Mouse (Mus musculus): Measurements from ENCODE around the gene Hacl1. TPM values are rescaled to one million over a fixed set of nuclear protein-coding genes. Genes with fewer than 3 reads are reported as not detected.

The Hacl1 gene
- 1 to 10 TPM; 8.9 TPM for total RNA-seq (2021)
- long read RNA-seq, transcript Hacl1-201 (17 exons, 2,644 nt) = major isoform, 12 of 14 reads
- long read RNA-seq, partial matches to known transcripts = 0 of 14 reads
- long read RNA-seq, other reads (novel, unspliced or antisense) = 2 of 14 reads

DNA sequence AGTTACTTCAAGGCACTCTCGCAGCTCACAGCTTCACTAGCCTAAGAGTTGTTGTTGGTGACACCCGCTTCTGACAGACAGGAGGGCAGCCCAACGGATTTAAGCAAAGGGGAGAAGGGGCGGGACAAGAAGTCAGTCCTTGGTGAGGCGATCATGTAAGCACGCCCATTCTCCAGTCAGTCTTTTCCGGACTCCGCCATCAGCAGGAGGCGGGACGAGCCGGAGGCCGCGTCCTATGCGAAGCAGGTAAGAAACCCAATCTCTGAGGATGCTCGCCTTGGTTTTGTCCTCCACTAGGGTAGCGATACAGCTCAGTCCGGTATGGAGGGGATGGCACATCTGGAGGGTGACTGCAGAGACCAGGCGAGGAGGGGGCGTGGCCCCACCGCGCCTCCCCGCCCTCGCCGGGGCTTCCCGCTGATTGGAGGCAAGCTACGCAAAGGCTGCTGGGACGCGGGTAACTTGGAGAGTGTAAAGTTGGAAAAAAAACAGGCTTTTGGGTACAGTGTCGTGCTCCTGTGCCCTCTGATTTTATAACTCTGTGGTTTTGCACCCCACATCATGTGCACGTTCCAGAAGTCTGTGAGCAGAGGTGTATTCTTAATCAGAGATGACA, at the start of gene Hacl1, which contains the start of gene Btd:
Gene Hacl1 (minus strand): TSS at position 397 of the 616 bp plus-strand sequence.
Gene Btd (plus strand): TSS at position 139 of the 616 bp plus-strand sequence.
- DNase-seq (ENCODE audit: low spot score in 2 of 2) = peak; percentile 83 to 86

GRCm38 (mm10) chr14:31686231-31686630, 45.1 kb upstream of the Hacl1 start:
- no peak for DNase-seq (ENCODE audit: low spot score in 2 of 2)

DNA sequence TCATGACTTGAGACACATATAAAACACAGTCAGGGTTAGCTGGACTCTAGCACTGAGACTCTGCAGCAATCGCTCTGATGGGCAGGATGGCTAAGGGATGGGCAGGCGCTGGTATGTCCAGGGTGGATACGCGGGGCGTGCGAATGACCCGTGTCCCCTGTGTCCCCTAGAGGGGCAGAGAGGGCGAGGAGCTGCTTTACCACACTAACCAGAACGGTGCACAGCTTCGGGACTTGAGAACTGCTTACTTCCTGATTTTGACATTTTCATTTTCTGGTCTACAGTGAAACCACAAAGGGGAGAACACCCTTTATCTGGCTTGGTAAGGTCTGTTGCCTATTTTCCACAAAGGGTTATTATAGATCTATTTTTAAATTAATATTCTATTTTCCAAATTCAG, 44.6 kb upstream of the Hacl1 start:
- DNase-seq (ENCODE audit: low spot score in 2 of 2) = no peak

DNA sequence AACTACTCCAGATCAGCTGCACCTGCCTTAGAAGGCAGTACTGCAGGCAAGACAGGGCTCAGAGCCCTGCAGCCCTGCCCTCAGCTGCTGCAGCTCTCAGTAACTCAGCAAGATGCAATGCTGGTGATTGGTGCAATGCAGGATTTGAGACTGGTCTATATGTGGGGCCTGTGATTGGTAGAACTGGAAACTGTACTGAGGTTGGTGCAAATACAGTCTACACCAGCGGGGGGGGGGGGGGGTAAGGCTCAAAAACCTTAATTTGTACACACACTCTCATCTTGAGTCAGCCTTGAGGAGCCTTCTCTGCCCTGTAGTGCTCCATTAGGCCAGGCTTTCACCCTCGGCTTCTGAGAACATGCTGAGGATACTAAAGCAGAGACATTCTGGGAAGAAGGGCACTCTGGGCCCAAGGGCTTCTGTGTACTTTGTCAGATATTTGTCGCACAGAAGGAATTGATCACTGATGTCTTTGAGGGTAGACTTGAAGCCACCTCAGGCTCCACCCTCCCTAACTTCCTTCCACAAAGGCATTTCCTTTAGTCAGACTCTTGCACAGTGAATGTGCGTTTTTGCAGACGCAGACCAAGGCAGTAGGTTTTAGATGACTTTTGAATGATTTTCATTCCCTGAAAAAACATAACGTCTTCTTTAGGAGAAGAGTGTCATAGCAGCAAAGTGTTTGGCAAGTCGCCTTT, 43.4 kb upstream of the Hacl1 start:
- DNase-seq (ENCODE audit: low spot score in 2 of 2) = no peak

- DNase-seq (ENCODE audit: low spot score in 2 of 2) = no peak
Measured at GRCm38 (mm10) chr14:31683610-31684009, 42.5 kb upstream of the Hacl1 start.

DNA sequence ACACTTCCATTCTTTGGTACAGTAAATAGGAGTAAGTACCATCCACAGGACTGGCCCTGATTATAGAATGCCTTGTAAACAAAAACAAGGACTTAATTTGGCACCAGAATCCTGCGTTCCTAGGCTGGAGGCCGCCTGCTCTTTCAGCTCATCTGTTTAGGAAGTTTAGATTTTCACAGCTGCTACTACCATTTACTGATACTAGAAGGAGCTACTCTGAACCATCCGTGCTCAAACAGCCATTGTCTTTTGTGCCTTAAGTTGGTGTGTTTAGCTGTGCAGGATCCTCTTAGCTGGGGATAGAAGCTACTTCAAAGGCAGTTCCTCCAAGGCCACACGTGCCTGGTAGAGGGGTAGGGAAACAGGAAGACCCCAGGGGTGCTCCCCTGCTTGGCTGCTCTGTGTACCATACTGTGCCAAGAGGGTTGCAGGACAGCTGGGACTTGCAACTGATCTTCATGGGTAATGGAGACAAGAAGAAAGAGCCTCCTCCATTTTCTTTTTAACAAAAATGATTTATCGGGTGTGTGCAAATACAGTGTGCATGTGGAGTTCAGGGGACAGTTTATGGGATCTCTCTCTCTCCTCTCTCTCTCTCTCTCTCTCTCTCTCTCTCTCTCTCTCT, 41.0 kb upstream of the Hacl1 start:
- DNase-seq (ENCODE audit: low spot score in 2 of 2) = no peak

- no peak for DNase-seq (ENCODE audit: low spot score in 2 of 2)
Measured at GRCm38 (mm10) chr14:31681291-31681690, 40.2 kb upstream of the Hacl1 start.

GRCm38 (mm10) chr14:31680656-31681055, 39.6 kb upstream of the Hacl1 start:
- DNase-seq (ENCODE audit: low spot score in 2 of 2) = no peak

DNA sequence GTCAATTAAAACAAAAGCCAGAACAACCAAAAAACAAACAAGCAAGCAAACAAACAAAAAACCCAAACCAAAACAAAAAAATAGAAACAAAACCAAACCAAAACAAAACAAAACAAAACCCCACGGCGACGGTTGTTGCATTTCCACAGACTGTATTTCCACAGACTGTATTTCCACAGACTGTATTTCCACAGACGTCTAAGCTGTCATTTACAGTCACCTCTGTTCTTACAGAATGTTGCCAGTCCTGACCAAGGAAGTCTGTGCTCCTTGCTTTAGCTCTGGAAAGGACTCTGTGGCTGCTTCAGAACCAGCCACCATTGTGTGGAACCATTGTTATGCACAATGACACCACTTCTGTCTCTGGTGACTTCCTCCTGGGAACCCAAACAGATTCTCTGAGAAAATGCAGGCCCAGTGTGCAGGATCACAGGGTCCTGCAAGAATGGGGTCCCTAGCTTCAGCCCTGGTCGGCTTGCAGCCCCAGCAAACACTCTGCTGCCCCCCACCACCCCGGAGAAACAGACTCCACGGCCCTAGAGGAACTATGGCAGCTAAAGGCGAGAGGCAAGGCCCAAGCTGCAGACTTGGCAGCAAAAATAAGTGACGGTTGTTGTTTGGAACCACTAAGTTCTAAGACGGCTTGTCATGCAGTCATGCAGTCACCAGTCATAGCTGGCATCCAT, 30.7 kb upstream of the Hacl1 start:
- peak in 1 of 2 experiments; percentile 7 for DNase-seq (ENCODE audit: low spot score in 2 of 2)

DNA sequence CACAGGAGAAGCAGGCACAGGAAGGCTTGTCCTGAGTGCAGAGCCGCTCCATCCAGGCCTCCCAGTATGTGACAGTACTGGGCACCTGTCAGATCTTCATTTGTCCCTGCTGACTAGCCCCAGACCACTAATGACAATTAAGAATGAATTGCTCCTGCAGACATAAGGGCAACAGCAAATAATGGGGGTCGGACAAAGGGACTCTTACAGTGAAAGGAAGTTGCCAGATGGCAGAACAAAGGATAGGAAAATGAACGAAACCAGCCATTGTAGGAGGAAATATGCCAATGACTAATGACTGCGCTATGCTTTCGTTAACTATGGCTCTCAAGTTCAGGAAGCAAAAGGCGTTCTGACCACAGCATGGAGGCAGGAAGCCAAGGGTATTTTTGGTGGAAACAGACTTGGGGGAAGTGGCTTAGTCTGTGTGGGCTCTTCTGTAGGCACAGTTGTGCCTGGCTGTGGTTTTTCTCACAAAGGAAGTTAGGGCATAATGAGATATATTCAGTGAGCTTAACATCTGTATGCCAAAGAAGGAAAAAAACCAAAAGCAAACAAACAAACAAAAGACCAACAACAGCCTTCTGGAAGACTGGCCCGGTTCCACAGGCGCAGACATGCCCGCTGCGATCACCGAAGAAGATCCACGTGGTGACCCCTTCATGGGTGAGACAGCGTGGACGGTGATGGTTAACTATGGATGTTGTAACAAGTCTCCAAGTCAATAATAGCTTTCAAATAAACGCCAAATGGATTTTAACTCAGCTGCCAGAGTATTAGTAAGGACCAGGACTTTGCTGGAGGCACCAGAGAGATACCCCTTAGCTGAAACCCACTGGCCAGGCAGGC, 28.8 kb upstream of the Hacl1 start:
- DNase-seq (ENCODE audit: low spot score in 2 of 2) = peak in 1 of 2 experiments; percentile 52

- peak; percentile 61 to 66 for DNase-seq (ENCODE audit: low spot score in 2 of 2)
Measured at GRCm38 (mm10) chr14:31669161-31669611, 28.1 kb upstream of the Hacl1 start.

GRCm38 (mm10) chr14:31668326-31668725, 27.2 kb upstream of the Hacl1 start:
- DNase-seq (ENCODE audit: low spot score in 2 of 2) = no peak

- DNase-seq (ENCODE audit: low spot score in 2 of 2) = no peak
Measured at GRCm38 (mm10) chr14:31667741-31668140, 26.7 kb upstream of the Hacl1 start.

- no peak for DNase-seq (ENCODE audit: low spot score in 2 of 2)
Measured at GRCm38 (mm10) chr14:31666931-31667705, 26.0 kb upstream of the Hacl1 start.

- no peak for DNase-seq (ENCODE audit: low spot score in 2 of 2)
Measured at GRCm38 (mm10) chr14:31665566-31665940, 24.5 kb upstream of the Hacl1 start.

- DNase-seq (ENCODE audit: low spot score in 2 of 2) = no peak
Measured at GRCm38 (mm10) chr14:31664903-31665565, 23.9 kb upstream of the Hacl1 start.

DNA sequence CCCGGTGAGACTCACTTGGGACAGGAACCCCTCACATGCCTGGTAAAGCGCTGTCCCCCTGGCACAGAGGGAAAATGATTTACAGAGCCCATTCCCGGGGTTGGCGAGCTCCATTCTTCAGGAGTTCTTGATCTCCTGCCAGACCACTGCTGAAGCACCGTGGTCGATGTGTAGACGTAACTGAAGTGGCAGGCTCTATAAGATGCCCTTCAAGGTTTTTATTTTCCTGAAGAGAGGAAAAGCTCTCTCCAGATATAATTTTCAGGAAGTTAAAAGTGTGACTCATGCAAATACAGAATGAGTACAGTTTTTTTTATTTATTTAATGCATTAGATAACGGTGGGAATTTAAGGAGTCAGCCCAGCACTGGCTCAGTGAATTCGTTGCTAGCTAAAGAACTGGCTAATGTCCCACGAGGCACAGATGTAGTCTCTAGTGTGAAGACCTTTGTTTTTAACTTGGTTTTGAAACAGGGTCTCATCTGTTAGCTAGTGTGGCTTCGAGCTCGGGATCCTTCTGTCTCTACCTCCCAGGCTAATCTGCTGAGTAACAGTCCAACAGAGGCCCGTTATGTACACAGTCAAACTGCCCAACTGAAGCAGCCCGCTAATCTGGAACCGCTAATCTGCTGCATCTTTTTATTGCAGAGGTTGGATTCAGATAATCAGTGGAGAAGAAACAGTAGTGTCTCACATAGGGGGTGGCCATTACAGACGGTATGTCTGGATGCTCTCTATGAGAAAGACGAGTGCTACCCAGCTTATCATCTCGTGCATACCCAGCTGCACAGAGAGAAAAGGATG, 23.2 kb upstream of the Hacl1 start:
- no peak for DNase-seq (ENCODE audit: low spot score in 2 of 2)

DNA sequence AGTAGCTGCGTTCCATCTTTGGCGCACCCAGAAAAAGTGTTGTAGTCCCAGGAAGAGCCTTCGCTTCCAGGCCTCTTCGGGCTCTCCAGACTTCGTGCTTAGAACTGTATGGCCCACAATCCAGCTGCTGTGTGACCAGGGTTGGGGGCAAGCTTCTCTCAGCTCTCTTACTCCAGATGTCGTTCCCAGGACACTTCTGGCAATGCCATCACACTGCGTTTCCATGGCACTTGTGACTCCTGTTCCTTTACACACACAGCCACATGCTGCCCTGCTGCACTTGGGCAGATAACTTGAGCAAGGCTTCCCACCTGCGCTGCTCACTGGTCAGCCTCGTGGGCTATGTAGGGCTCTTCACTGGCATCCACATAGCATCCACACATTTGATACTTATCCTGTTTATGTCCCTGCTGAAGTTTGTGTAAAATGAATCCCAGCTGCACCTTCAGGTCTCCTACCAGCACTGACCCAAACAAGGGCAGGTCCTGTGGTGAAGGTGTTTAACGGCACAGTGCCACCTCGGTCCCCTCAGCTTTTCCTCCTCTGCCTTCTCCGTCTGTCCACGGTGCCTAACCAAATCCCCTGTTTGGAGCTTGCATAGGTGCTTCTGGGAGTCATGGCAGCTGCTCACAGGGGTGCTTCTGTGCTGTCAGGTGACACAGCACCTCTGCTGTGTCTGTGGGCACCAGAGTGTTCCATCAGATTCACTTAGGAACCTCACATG, 22.5 kb upstream of the Hacl1 start:
- no peak for DNase-seq (ENCODE audit: low spot score in 2 of 2)
